Mouse (Mus musculus) stomach, postnatal 0 days (tissue): ENCODE results near the gene Olfr690.

Source experiments
- CTCF ChIP-seq: IDR thresholded peaks from 2 replicates; pipeline ENCODE4 v1.5.1; 2016; ENCODE audit warnings: antibody characterized with exemption, low read depth, mild to moderate bottlenecking, moderate library complexity
- EP300 ChIP-seq: optimal IDR thresholded peaks from 2 replicates; pipeline ENCODE3; 2016; ENCODE audit warnings: antibody characterized with exemption

GRCm38 (mm10) chr7:105372912-105373311 is 39.0 kb upstream of the Olfr690 start:
- TF ChIP-seq CTCF (no peak), EP300 (no peak)
